Mouse (Mus musculus) layer of hippocampus, adult 9-11 months (tissue): Measurements from ENCODE around the gene Ddx3y.
A peak's percentile ranks its signal among the peaks of the same experiment; 100 is the strongest.

Source experiments
- DNase-seq: peaks from one replicate; pipeline ENCODE4 v3.0.0; 2022

Ddx3y gene

GRCm38 (mm10) chrY:1286171-1286795, at the start of gene Ddx3y:
TSS of gene Ddx3y (minus strand) at chrY:1286629.
- peak; percentile 85 for DNase-seq

GRCm38 (mm10) chrY:1293708-1294107, 7.3 kb upstream of the Ddx3y start:
- no peak for DNase-seq

GRCm38 (mm10) chrY:1285735-1286134, 694 bp downstream of the Ddx3y start:
- peak; percentile 3 for DNase-seq

- no peak for DNase-seq
Measured at GRCm38 (mm10) chrY:1246117-1246516, 40.3 kb downstream of the Ddx3y start.

- peak; percentile 79 for DNase-seq
Measured at GRCm38 (mm10) chrY:1245426-1245863, 41.0 kb downstream of the Ddx3y start, which contains the start of gene Uty. TSS of gene Uty (minus strand) at chrY:1245759.

GRCm38 (mm10) chrY:1244940-1245339, 41.5 kb downstream of the Ddx3y start:
- DNase-seq, result no peak

GRCm38 (mm10) chrY:1244421-1244820, 42.0 kb downstream of the Ddx3y start:
- DNase-seq, result no peak

- DNase-seq, result no peak
Measured at GRCm38 (mm10) chrY:1220001-1220400, 66.4 kb downstream of the Ddx3y start.
